Mouse (Mus musculus): ENCODE data around the gene Parpbp. TPM values are rescaled to one million over a fixed set of nuclear protein-coding genes. Genes with fewer than 3 reads are reported as not detected.

The Parpbp gene
- 1.6 and 2.5 TPM in 2 replicates for polyA plus RNA-seq (2014; fragmentation: Nextera tagmentation; extraction: Ambion mirVana)

DNA sequence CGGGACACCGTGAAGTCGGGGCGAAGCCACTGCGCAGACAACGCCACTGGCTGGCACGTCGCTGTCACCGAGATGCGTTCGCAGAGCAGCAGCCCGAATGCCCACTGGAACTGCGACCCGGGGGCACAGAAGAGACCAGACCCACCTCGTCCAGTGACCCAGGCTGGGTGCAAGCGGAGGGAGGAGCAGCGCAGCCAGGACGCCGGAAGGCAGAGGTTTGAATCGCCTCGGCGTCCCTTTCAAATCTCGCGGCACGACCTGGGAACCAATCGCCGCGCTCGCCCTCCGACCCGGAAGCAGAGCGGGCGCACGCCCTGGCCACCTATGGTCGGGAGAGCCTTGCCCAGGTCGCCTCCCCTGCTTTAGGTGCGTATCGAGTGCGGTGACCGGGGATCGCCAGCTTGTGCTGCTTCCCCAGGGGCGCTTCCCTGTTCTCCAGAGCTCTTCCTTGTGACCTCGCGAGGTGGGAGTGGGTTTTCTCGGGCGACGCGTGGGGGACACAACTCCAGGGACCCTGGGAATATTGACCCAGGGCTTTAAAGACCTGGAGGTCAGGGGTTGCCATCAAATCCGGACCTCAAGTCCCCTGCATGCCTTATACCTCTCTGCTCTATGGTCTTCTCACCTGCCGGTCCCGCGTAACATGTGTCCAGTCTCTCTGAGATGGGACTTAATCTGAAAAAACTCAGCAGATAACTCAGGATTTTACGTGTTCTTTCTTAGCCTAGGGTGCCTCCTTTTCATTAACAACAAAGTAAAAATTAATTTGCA lies at the start of gene Parpbp, which contains the start of gene Nup37:
Parpbp (minus strand) TSS at position 235 of the 771 bp plus-strand sequence.
Nup37 (plus strand) TSS at position 286 of the 771 bp plus-strand sequence.
- ATAC-seq (ENCODE audit: low FRiP score) (peak; percentile 97), DNase-seq (ENCODE audit: low spot score) (peak; percentile 88)
- peak within 1 kb of the TSS; percentile 80 for H3K4me2 ChIP-seq (replicated peaks)
- 1% methylated on average over 53 of the region's 53 CpGs for WGBS
- peaks cover 9% of the 10 kb centered on the region for H3K4me1 ChIP-seq (replicated peaks; ENCODE audit: control insufficient read depth, insufficient read depth, low read length)
- peak within 1 kb of the TSS; percentile 84 for H3K9ac ChIP-seq
- no peaks in the 10 kb centered on the region for H3K27me3 ChIP-seq (ENCODE audit: control insufficient read depth, insufficient read depth, low read length)
- peak within 1 kb of the TSS; percentile 39; the same call in 1 of the 2 replicates for H3K27ac ChIP-seq
- H3K36me3 ChIP-seq (replicated peaks; ENCODE audit: control insufficient read depth, insufficient read depth), result 0 out of 2 replicates have a peak, but pooled peaks cover 9% of the 10 kb centered on the region
- peak within 1 kb of the TSS; percentile 87 for H3K4me3 ChIP-seq (replicated peaks; ENCODE audit: low read length)
- no peaks in the 10 kb centered on the region for H3K9me3 ChIP-seq (ENCODE audit: control insufficient read depth, low read length)

DNA sequence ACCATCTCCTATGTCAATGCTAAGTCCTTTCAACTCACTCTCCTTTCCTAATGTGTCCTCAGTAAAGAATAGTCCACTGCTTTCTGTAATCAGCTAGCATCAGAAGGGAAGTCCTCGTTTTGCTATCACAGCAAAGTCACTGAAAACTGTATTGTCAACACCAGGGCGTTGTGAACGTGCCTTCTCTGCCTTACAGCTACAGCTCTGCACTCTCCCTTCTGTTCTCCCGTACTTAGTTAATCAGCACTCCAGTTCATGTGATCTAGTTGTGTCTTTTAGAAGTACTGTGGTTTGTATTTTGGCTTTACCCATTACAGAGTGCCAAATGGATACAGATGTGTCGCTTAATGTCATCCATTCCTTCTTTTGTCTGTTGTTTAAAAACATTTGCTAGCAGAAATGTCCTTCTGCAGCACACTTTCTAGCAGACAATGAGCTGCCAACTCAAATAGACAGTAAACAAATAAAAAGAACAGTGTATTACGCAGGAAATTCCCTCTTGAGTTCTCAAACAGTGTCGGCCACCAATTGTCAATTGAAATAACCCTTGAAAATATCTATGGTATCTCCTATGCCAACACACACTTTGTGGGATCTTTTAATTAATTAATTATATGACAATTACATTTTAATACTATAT lies 20.8 kb upstream of the Parpbp start:
- ATAC-seq (ENCODE audit: low FRiP score), result no peak
- Histone ChIP-seq H3K4me3 (replicated peaks; ENCODE audit: low read length) (no peak overlapping the region), H3K4me1 (replicated peaks; ENCODE audit: control insufficient read depth, insufficient read depth, low read length) (no peaks in the 10 kb centered on the region), H3K9me3 (ENCODE audit: control insufficient read depth, low read length) (no peaks in the 10 kb centered on the region), H3K27ac (no peak overlapping the region), H3K9ac (no peak overlapping the region), H3K27me3 (ENCODE audit: control insufficient read depth, insufficient read depth, low read length) (no peaks in the 10 kb centered on the region), H3K4me2 (replicated peaks) (no peak overlapping the region), H3K36me3 (replicated peaks; ENCODE audit: control insufficient read depth, insufficient read depth) (peaks cover 11% of the 10 kb centered on the region)
- no peak for DNase-seq (ENCODE audit: low spot score)
- 82% methylated on average over 7 of the region's 7 CpGs for WGBS

DNA sequence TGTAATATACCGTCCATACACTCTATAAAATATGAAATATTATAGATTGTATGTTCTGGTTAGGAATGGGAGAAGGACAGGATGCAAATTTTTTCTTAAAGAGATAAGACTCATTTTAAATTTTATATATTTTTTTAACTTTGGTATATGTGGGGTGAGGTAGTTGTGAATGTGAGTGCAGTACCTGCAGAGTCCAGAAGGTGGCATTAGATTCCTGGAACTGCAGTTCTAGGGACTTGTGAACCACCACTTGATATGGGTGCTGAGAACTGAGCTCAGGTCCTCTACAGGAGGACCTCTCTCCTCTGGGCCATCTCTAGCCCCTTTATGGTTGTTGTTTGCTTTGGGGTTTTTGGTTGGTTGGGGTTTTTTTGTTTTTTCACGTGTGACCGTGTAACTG lies 19.4 kb upstream of the Parpbp start:
- ATAC-seq (ENCODE audit: low FRiP score), result no peak
- WGBS, result 96% methylated on average over 3 of the region's 3 CpGs

DNA sequence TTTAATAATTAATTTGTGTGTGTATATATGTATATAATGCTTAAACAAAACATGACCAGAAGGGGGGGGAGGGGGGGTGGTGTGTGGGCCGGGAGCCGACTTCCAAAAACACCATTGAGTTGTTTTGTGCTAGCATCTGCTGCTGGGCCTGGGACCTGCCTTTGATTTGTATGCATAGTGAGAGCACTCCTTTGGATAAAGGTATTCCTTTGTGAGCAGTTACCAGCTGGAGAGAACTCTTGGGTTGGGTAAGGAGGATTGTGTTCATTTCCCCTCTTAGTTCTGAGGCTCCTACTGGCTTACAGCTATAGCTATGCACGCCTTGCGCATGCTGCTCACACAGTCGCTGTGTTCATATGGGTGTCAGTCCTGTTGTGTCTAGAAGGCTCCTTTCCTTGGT lies 15.9 kb upstream of the Parpbp start:
- Histone ChIP-seq H3K4me3 (replicated peaks; ENCODE audit: low read length) (no peak overlapping the region), H3K27ac (no peak overlapping the region), H3K9ac (no peak overlapping the region), H3K9me3 (ENCODE audit: control insufficient read depth, low read length) (no peaks in the 10 kb centered on the region), H3K4me1 (replicated peaks; ENCODE audit: control insufficient read depth, insufficient read depth, low read length) (no peaks in the 10 kb centered on the region), H3K4me2 (replicated peaks) (no peak overlapping the region), H3K27me3 (ENCODE audit: control insufficient read depth, insufficient read depth, low read length) (no peaks in the 10 kb centered on the region), H3K36me3 (replicated peaks; ENCODE audit: control insufficient read depth, insufficient read depth) (peaks cover 27% of the 10 kb centered on the region)
- ATAC-seq (ENCODE audit: low FRiP score), result no peak
- WGBS, result 90% methylated on average over 5 of the region's 5 CpGs
- DNase-seq (ENCODE audit: low spot score), result no peak

More for the DNA sequence above, 19.4 kb upstream of the Parpbp start:
- H3K9me3 ChIP-seq (ENCODE audit: control insufficient read depth, low read length), result no peaks in the 10 kb centered on the region
- peaks cover 15% of the 10 kb centered on the region for H3K36me3 ChIP-seq (replicated peaks; ENCODE audit: control insufficient read depth, insufficient read depth)
- no peaks in the 10 kb centered on the region for H3K4me1 ChIP-seq (replicated peaks; ENCODE audit: control insufficient read depth, insufficient read depth, low read length)
- H3K4me3 ChIP-seq (replicated peaks; ENCODE audit: low read length), result no peak overlapping the region
- no peaks in the 10 kb centered on the region for H3K27me3 ChIP-seq (ENCODE audit: control insufficient read depth, insufficient read depth, low read length)
- no peak overlapping the region for H3K4me2 ChIP-seq (replicated peaks)
- no peak for DNase-seq (ENCODE audit: low spot score)
- H3K9ac ChIP-seq, result no peak overlapping the region
- H3K27ac ChIP-seq, result no peak overlapping the region

DNA sequence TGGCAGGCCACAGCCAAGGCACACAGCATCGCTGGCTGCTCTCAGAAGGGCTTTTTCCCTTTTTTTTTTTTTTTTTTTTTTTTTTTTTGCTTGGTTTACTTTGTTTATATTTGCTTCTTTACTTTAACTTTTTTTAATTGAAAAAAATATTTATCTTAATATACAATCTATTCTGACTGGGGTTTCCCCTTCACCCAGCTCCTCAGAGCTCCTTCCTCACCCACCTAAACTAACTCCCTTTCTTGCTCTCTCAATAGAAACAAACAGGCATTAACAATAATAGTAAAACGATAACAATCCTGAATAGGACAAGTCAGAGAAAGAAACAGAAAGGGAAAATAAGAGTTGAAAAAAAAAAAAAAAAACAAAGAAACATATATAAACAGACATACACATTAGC lies 15.4 kb upstream of the Parpbp start:
- no peaks in the 10 kb centered on the region for H3K9me3 ChIP-seq (ENCODE audit: control insufficient read depth, low read length)
- 95% methylated on average over 2 of the region's 2 CpGs for WGBS
- no peak overlapping the region for H3K27ac ChIP-seq
- ATAC-seq (ENCODE audit: low FRiP score) (no peak), DNase-seq (ENCODE audit: low spot score) (no peak)
- H3K4me3 ChIP-seq (replicated peaks; ENCODE audit: low read length), result no peak overlapping the region
- no peaks in the 10 kb centered on the region for H3K4me1 ChIP-seq (replicated peaks; ENCODE audit: control insufficient read depth, insufficient read depth, low read length)
- H3K27me3 ChIP-seq (ENCODE audit: control insufficient read depth, insufficient read depth, low read length), result no peaks in the 10 kb centered on the region
- no peak overlapping the region for H3K4me2 ChIP-seq (replicated peaks)
- H3K9ac ChIP-seq, result no peak overlapping the region
- peaks cover 27% of the 10 kb centered on the region for H3K36me3 ChIP-seq (replicated peaks; ENCODE audit: control insufficient read depth, insufficient read depth)

DNA sequence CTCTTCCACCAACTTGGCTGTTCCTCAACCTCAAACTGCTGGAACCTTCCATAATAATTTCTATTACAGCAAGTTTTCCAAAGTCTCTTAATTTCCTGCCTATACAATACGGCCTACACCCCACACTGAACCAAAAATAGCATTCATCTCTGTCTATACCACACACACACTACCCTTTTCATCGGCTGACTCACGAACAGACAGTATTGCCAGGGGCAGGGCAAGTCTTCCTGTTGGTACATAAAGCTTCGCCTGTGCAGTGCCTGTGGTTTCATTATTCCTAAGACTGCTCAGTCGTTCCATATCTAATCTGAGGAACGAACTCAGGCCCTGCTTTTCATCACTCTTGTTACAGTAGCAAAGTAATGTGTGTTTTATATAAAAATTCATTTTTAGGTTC lies 4.9 kb upstream of the Parpbp start:
- H3K27me3 ChIP-seq (ENCODE audit: control insufficient read depth, insufficient read depth, low read length), result no peaks in the 10 kb centered on the region
- no peaks in the 10 kb centered on the region for H3K9me3 ChIP-seq (ENCODE audit: control insufficient read depth, low read length)
- peaks cover 6% of the 10 kb centered on the region for H3K4me1 ChIP-seq (replicated peaks; ENCODE audit: control insufficient read depth, insufficient read depth, low read length)
- peaks cover 32% of the 10 kb centered on the region for H3K36me3 ChIP-seq (replicated peaks; ENCODE audit: control insufficient read depth, insufficient read depth)
- H3K27ac ChIP-seq, result no peak overlapping the region
- no peak overlapping the region for H3K9ac ChIP-seq
- no peak overlapping the region for H3K4me3 ChIP-seq (replicated peaks; ENCODE audit: low read length)
- no peak for DNase-seq (ENCODE audit: low spot score)
- 93% methylated on average over 6 of the region's 6 CpGs for WGBS
- ATAC-seq (ENCODE audit: low FRiP score), result no peak
- no peak overlapping the region for H3K4me2 ChIP-seq (replicated peaks)

DNA sequence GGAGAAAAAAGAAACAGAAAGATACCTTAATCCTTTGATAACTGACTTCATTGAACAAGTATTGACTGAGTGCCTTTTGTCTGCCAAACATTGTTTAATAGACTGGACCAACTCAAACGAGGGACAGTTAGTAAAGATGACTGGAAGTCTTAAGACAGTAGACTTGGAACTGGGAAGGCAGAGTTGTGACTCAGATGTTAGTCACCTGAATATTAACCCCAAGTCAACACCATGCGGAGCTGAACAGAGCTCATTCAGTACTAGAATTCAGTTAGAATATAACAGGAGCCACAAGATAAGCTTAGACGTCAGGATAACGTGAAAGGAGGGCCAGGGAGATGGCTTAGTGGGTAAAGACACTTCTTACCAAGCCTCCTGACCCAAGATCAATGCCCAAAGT lies 3.6 kb upstream of the Parpbp start:
- Histone ChIP-seq H3K4me3 (replicated peaks; ENCODE audit: low read length) (no peak overlapping the region), H3K27ac (no peak overlapping the region), H3K36me3 (replicated peaks; ENCODE audit: control insufficient read depth, insufficient read depth) (peaks cover 30% of the 10 kb centered on the region), H3K9me3 (ENCODE audit: control insufficient read depth, low read length) (no peaks in the 10 kb centered on the region), H3K4me2 (replicated peaks) (no peak overlapping the region), H3K27me3 (ENCODE audit: control insufficient read depth, insufficient read depth, low read length) (no peaks in the 10 kb centered on the region), H3K4me1 (replicated peaks; ENCODE audit: control insufficient read depth, insufficient read depth, low read length) (peaks cover 9% of the 10 kb centered on the region), H3K9ac (no peak overlapping the region)
- DNase-seq (ENCODE audit: low spot score) (no peak), ATAC-seq (ENCODE audit: low FRiP score) (no peak)
- 94% methylated on average over 4 of the region's 4 CpGs for WGBS

DNA sequence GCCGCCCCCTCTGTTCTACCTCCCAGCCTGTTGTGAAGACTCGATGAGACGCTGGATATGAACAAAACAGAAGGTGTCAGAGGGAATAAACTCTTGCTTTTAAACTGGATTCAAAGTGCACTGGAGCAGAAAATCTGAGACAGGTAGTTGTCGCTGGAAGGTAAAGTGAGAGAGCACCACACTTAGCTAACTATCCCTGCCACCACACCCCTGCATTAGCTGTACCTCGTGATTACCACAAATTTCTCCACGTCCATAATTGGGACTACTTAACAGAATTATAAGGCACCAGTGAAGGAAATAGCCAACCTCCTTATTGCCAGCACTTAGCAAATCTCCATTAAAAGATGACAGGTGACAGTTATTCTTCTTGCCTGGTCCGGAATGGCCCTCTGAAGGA lies 554 bp downstream of the Parpbp start:
- peak overlapping the region; percentile 84 for H3K9ac ChIP-seq
- H3K4me1 ChIP-seq (replicated peaks; ENCODE audit: control insufficient read depth, insufficient read depth, low read length), result peaks cover 9% of the 10 kb centered on the region
- peak; percentile 38 for ATAC-seq (ENCODE audit: low FRiP score)
- H3K9me3 ChIP-seq (ENCODE audit: control insufficient read depth, low read length), result no peaks in the 10 kb centered on the region
- 21% methylated on average over 7 of the region's 7 CpGs for WGBS
- H3K27ac ChIP-seq, result no peak overlapping the region
- no peak for DNase-seq (ENCODE audit: low spot score)
- peak overlapping the region; percentile 87 for H3K4me3 ChIP-seq (replicated peaks; ENCODE audit: low read length)
- 0 out of 2 replicates have a peak, but pooled peaks cover 9% of the 10 kb centered on the region for H3K36me3 ChIP-seq (replicated peaks; ENCODE audit: control insufficient read depth, insufficient read depth)
- H3K4me2 ChIP-seq (replicated peaks), result peak overlapping the region; percentile 80
- no peaks in the 10 kb centered on the region for H3K27me3 ChIP-seq (ENCODE audit: control insufficient read depth, insufficient read depth, low read length)

DNA sequence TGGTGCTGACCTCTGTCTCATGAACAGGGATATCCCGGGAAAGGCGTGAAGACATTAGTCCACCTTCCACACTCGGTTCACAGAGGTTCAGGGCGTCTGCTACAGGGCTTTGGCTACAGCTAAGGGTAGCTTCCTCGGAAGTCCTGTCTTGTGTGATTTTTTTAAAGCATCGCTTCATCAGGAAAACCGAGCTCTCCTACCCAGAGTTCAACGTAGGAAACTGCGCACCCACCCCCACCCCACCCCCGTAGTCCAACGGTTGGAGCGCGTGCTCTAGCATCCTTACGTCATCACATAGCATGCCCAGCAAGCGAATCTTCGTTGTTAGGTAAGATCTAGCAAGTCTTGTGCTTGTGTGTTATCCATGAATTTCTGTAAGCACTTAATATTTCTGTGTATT lies 11.1 kb downstream of the Parpbp start:
- no peaks in the 10 kb centered on the region for H3K9me3 ChIP-seq (ENCODE audit: control insufficient read depth, low read length)
- H3K27me3 ChIP-seq (ENCODE audit: control insufficient read depth, insufficient read depth, low read length), result no peaks in the 10 kb centered on the region
- H3K36me3 ChIP-seq (replicated peaks; ENCODE audit: control insufficient read depth, insufficient read depth), result no peaks in the 10 kb centered on the region
- DNase-seq (ENCODE audit: low spot score) (no peak), ATAC-seq (ENCODE audit: low FRiP score) (no peak)
- H3K4me2 ChIP-seq (replicated peaks), result no peak overlapping the region
- no peak overlapping the region for H3K4me3 ChIP-seq (replicated peaks; ENCODE audit: low read length)
- H3K27ac ChIP-seq, result no peak overlapping the region
- WGBS, result 96% methylated on average over 16 of the region's 16 CpGs
- H3K9ac ChIP-seq, result no peak overlapping the region
- H3K4me1 ChIP-seq (replicated peaks; ENCODE audit: control insufficient read depth, insufficient read depth, low read length), result no peaks in the 10 kb centered on the region

Data from hindbrain, embryonic 14.5 days (tissue).